Mouse (Mus musculus): ENCODE measurements around the gene Abracl.

DNA sequence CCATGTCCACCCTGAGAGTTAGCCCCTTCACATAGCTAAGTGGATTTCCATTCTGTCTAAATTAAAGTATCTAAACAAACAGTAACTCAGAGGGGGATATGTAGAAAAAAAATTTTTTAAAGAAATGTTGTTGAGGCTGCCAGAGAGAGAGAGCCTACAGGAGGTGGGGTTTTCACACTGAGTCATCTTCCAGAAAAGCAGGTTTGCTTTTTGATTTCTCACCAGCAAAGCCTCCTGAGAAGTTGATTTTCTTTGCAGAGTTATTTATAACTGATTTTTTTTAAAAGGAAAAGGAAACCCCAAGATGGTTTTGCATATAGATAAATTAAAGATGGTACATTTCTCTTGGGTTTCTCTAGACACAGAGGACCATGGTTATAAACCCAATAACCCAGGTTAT, 15.0 kb downstream of the Abracl start:
- TF ChIP-seq CTCF (IDR thresholded peaks at IDR 0.05; ENCODE audit: borderline replicate concordance, insufficient read depth, low read length) (no peak), POLR2A (IDR thresholded peaks at IDR 0.05; ENCODE audit: low read depth, low read length) (no peak)
